Mouse (Mus musculus) adrenal gland, adult 2 months (tissue): ENCODE measurements around the gene Orc1. TPM values are rescaled to one million over a fixed set of nuclear protein-coding genes. Genes with fewer than 3 reads are reported as not detected.

Experiments used
- DNase-seq: peaks from one replicate; pipeline ENCODE4 v3.0.0; 2021
- long read RNA-seq: library from polyadenylated mRNA; stranded (forward); transcript quantifications from one replicate; pipeline ENCODE4 v2.0.0, GENCODE M21; 2021
- polyA plus RNA-seq: library from polyadenylated mRNA; depleted of rRNA; stranded (reverse); fragments of >200 nt; gene quantifications from 2 replicates; pipeline ENCODE4 v1.2.3, GENCODE M21; 2012; rRNA removed
- total RNA-seq, 2 experiments: library from RNA; stranded (reverse); gene quantifications; 2 replicates each; pipeline ENCODE4 v1.2.3; 2021

Gene Orc1
- under 1 TPM; 0.20 to 0.24 TPM for total RNA-seq
- 0.04 TPM in 1 of 2 replicates, not detected in the other for polyA plus RNA-seq
- long read RNA-seq, result 0 reads

GRCm38 (mm10) chr4:108578840-108579742, at the start of gene Orc1, which contains the start of gene Prpf38a:
Orc1 (plus strand) TSS chr4:108579423.
Prpf38a (minus strand) TSS chr4:108579336.
- peak; percentile 98 for DNase-seq

GRCm38 (mm10) chr4:108539701-108540100, 39.5 kb upstream of the Orc1 start:
- no peak for DNase-seq

- no peak for DNase-seq
Observed at GRCm38 (mm10) chr4:108565026-108565425, 14.2 kb upstream of the Orc1 start.

GRCm38 (mm10) chr4:108572644-108573043, 6.6 kb upstream of the Orc1 start:
- no peak for DNase-seq

GRCm38 (mm10) chr4:108579743-108580411, 654 bp downstream of the Orc1 start:
- no peak for DNase-seq

GRCm38 (mm10) chr4:108593376-108593775, 14.2 kb downstream of the Orc1 start:
- no peak for DNase-seq

GRCm38 (mm10) chr4:108595785-108596184, 16.6 kb downstream of the Orc1 start:
- DNase-seq, result no peak

DNA sequence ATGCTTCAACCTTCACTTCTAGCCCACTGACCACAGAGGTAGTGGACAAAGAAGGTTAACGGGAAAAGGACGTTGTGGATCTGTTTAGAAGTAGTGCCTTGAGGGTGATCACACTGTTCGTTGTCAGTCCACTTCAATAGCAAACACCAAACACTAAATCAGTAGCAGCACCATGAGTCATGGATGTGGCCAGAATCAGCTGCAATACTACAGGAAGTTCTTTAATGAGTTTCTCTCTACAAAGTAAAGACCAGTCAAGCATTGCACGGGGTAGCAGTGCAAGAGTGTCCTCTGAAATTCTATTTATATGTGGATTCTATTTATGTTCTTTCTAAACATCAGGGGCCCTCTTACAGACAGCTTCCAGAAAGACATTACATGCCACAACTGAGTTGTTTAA, 19.1 kb downstream of the Orc1 start:
- DNase-seq, result no peak

DNA sequence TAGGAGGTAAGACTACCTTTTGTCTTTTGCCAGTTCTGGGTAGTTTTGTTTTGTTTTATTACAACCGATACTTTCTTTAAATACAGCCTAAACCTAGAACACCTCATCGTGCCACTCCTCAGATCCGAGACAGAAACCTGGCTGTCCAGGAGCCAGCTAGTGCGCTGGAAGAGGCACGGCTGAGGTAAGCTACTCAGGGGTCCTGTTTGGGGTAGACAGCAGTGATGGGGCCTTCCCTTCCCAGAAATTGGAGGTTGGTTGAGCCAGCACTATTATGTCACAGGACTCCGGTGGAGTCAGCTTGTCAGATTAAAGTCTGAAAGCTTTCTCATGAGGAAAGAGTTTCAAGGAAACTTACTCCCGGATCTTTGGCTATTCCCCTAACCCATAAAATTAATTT, 22.6 kb downstream of the Orc1 start:
- no peak for DNase-seq

- DNase-seq, result peak; percentile 50
Observed at GRCm38 (mm10) chr4:108608651-108609050, 29.4 kb downstream of the Orc1 start.

DNA sequence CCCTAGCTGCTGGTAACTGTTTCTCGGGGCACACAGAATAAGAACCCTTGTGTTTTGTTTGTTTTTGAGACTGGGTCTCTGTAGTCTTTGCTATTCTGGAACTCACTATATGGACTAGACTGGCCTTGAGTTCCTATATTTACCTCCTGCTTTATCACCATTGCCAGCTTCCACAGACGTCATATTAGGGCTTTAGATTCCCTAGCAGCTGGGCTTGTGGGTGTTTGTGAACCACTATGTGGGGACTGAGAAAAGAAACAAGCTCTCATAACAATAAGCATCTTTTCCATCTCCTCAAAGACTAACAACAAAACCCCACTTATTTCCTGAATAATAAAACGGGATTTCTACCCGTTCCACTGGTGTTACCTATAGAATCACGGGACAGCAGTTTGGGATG, 31.7 kb downstream of the Orc1 start:
- DNase-seq, result no peak

- no peak for DNase-seq
Observed at GRCm38 (mm10) chr4:108618586-108618985, 39.4 kb downstream of the Orc1 start.

- no peak for DNase-seq
Observed at GRCm38 (mm10) chr4:108619165-108619564, 39.9 kb downstream of the Orc1 start.

DNA sequence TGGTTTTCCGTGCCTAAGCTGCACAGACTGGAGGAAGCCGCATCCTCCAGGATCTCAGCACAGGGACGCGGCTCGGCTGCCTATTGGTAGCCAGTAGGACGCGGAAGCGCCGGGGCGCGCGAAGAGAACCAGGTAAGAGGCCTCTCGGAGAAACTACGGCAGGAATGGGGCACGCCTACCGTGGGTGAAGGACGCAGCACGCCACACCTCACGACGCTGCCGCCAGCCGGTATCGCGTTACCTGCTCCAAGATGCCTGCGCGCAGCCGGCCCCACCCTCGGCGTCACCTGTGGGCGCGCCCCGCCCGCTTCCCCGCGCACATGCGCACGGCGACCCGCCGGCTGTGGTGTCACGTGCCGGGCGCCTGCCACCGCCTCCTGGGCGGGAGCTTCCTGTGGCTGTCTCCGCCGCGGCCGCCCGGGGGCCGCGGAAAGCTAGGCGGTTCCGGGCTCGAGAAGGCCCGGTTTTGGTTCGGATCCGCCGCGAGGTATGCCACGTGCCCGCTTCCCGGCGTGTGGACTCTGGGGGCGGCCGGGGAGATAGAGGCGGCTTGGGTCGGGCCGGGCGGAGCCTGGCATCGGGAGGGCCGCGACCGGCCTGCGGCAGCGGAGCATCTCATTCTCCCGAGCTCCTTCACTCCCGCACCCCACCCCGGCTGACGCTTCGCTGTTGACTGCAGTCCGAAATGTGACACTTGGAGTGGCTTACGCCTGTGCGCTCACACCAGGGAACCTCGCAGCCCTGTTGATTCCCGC, 40.5 kb downstream of the Orc1 start, which contains the start of gene Cc2d1b:
Gene Cc2d1b (plus strand): TSS at position 354 of the 755 bp plus-strand sequence.
- peak; percentile 94 for DNase-seq

DNA sequence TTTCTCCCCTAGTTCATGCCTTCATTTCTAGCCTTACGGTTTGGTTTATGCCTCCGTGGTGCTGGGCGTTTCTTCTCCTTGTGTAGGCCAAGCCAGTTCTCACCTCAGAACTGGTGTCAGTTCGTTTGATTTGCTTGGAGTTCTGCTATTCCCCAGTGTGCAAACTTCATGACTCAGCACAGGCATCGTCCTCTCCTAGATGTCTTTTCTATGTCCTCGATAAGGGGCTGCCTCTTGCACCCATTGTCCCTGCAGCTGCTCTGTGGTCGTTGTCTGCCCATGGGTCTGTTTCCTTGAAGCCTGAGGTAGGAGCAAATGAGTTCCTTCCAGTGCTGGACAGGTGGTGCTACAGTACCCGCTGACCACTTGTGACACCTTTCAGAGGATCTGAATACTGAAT, 41.3 kb downstream of the Orc1 start:
- no peak for DNase-seq

GRCm38 (mm10) chr4:108621504-108621903, 42.3 kb downstream of the Orc1 start:
- no peak for DNase-seq

DNA sequence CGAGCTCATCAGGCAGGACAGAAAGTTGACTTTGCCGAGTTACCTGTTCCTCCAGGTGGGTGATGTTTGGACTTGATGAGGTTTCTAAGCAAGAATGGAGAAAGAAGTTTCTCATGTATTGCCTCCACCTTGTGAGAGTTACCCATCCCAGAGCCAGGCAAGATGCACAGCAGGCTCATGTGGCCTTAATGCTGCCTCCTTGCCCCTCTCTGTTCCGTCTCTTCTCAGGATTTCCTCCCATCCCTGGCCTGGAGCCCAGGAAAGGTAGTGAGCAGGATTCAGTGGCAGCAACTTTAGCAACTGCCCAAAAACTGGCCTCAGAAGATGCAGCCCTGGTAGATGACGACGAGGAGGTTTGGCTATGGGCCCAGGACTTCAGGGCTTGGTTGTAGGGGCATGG, 47.8 kb downstream of the Orc1 start:
- no peak for DNase-seq

GRCm38 (mm10) chr4:108629363-108629880, 50.2 kb downstream of the Orc1 start:
- peak; percentile 83 for DNase-seq

GRCm38 (mm10) chr4:108630096-108630495, 50.9 kb downstream of the Orc1 start:
- DNase-seq, result no peak

DNA sequence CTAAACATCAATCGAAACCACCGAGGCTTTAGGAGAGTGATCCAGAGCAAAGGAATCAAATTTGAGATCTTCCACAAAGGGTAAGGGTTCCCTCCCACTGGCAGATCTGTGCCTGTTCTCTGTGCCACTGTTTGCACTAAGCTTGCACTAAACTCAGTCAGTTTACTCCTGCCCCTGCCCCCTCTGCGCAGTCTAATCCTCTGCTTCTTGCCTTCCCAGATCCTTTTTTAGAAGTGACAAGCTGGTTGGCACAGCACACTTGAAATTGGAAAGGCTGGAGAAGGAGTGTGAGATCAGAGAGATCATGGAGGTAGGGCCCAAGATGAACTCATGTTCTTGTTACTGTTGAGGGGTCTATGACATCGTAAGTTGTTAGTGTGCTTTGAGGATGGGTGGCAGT, 52.4 kb downstream of the Orc1 start:
- no peak for DNase-seq

- no peak for DNase-seq
Observed at GRCm38 (mm10) chr4:108633703-108634102, 54.5 kb downstream of the Orc1 start.

- no peak for DNase-seq
Observed at GRCm38 (mm10) chr4:108634696-108635095, 55.5 kb downstream of the Orc1 start.
